Mouse (Mus musculus): Measurements from ENCODE around the gene Chchd3. TPM values are rescaled to one million over a fixed set of nuclear protein-coding genes. Genes with fewer than 3 reads are reported as not detected.
A peak's percentile ranks its signal among the peaks of the same experiment; 100 is the strongest.

Chchd3 gene
- polyA plus RNA-seq, 1 experiment from 2014 or later: 106 TPM

DNA sequence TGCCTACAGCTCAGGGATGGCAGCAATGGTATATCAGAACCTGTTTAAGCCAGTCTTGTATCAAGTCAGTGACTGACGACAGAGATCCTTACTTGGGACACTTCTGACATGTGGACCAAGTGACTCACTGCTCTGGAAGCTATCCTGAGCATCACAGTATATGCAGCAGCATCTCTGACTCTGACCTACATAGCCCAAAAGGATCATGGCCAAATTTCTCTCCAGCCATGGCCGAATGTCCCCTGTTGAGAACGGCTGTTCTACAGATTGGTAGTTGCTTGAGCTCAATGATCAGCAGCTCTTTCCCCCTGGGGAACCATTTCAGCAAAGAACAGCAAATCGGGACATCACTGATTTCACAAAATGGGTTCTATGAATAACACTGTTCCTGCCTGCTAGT lies 161.0 kb downstream of the Chchd3 start:
- Histone ChIP-seq H3K4me1 (no peaks in the 10 kb centered on the region), H3K36me3 (replicated peaks) (no peaks in the 10 kb centered on the region), H3K9ac (no peak overlapping the region), H3K4me2 (no peak overlapping the region), H3K4me3 (no peak overlapping the region), H3K27me3 (replicated peaks) (no peaks in the 10 kb centered on the region), H3K27ac (no peak overlapping the region), H3K9me3 (no peaks in the 10 kb centered on the region)
- ATAC-seq (replicated peaks): no peak
- 95% methylated on average over 4 of the region's 4 CpGs for WGBS

DNA sequence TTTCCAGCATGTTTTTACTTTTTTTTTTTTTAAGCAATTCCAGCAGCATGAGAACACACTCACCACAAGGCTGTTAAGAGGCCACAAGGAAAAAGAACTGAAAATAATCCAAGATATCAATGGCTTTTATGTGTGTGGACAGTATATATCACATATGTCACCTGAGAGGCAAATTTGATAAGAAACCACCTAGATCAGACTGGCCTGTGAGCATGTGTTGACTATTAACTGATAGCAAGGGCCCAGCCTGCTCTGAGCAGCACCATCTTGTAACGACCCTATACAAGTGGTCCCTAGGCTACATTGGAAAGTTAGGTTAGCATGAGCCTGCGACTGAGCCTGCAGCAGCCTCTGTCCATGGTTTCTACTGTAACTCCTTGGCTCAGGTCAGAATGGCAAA lies 166.0 kb downstream of the Chchd3 start:
- Histone ChIP-seq H3K27me3 (replicated peaks) (no peaks in the 10 kb centered on the region), H3K9ac (no peak overlapping the region), H3K4me3 (no peak overlapping the region), H3K4me1 (no peaks in the 10 kb centered on the region), H3K36me3 (replicated peaks) (no peaks in the 10 kb centered on the region), H3K27ac (no peak overlapping the region), H3K9me3 (no peaks in the 10 kb centered on the region), H3K4me2 (no peak overlapping the region)
- no peak for ATAC-seq (replicated peaks)
- whole genome bisulfite sequencing: 83% methylated on average over 2 of the region's 2 CpGs

DNA sequence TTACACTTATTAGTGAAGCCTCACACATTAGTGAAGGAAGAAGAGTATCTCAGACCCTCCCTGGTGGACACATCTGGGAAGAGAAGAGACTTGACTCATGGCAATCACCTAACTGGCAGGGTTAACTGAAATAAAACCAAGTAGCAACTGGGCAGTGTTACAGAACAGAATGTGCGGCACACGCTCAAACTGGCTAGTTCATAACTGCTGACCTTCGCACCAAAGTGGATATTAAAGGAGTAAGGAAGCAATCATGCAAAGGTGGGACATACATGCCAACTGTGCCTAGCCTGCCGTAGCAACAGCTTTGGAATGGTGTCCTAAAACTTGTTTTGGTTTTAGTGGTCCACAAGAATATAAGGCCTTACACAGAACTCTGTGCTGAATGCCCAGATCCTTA lies 169.3 kb downstream of the Chchd3 start:
- Histone ChIP-seq H3K9ac (no peak overlapping the region), H3K27ac (no peak overlapping the region), H3K36me3 (replicated peaks) (no peaks in the 10 kb centered on the region), H3K4me3 (no peak overlapping the region), H3K9me3 (no peaks in the 10 kb centered on the region), H3K4me2 (no peak overlapping the region), H3K27me3 (replicated peaks) (no peaks in the 10 kb centered on the region), H3K4me1 (peaks cover 5% of the 10 kb centered on the region; the same call in 1 of the 2 replicates)
- no peak for ATAC-seq (replicated peaks)
- WGBS: 96% methylated on average over 4 of the region's 4 CpGs

DNA sequence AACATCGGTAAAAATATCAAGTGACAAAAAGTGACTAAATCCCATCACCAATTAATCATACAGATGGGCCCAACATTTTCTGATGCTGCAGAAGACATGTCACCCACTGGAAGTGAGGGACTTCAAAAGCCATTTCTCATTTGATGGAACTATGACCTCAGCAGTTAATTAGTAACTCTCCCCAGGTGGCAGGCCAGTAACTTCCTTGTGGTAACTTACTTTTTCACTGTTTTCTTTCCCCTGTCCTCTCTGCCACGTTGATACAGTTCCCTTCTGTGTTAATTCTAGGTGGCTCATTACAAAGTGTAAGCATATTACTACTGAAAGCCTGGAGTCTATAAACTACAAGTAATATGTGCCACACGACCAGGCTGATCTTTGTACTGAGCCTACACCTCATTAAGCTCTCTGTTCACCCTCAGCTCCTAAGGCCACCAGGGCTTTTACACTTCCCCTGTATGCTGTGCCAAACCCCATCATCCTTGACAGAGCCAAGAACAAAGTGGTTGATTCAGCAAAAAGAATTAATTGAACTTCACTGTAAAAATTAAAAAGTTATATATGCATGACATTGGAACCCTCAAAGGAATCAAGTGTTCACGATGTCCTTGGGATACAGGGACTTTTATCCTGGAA lies 171.0 kb downstream of the Chchd3 start:
- H3K27ac ChIP-seq: no peak overlapping the region
- no peak overlapping the region for H3K4me3 ChIP-seq
- WGBS: 72% methylated on average over 4 of the region's 4 CpGs
- no peak for ATAC-seq (replicated peaks)
- H3K4me1 ChIP-seq: peaks cover 5% of the 10 kb centered on the region; the same call in 1 of the 2 replicates
- no peak overlapping the region for H3K4me2 ChIP-seq
- H3K9ac ChIP-seq: no peak overlapping the region
- no peaks in the 10 kb centered on the region for H3K9me3 ChIP-seq
- no peaks in the 10 kb centered on the region for H3K36me3 ChIP-seq (replicated peaks)
- no peaks in the 10 kb centered on the region for H3K27me3 ChIP-seq (replicated peaks)

DNA sequence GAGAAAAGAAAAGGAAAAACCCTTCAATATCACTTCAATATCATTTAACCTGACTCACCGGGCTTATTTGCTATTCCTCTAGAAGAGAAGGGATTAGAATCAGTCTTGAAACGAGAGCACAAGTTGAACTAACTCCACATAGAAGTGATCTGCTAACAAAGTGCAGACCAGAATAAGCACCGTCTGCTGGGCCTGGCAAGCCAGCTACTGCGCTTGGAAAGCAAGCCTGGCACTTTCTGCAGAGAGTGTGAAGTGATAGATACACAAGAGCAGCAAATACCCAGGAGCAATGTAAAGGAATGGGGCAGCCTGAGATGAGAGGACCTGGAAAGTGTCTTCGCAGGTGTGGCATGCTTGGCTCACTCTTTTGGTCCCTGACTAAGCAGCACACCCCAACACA lies 181.5 kb downstream of the Chchd3 start:
- no peak overlapping the region for H3K27ac ChIP-seq
- no peak overlapping the region for H3K4me2 ChIP-seq
- H3K4me3 ChIP-seq: no peak overlapping the region
- H3K36me3 ChIP-seq (replicated peaks): no peaks in the 10 kb centered on the region
- no peaks in the 10 kb centered on the region for H3K9me3 ChIP-seq
- no peaks in the 10 kb centered on the region for H3K27me3 ChIP-seq (replicated peaks)
- H3K9ac ChIP-seq: no peak overlapping the region
- ATAC-seq (replicated peaks): no peak
- H3K4me1 ChIP-seq: peaks cover 12% of the 10 kb centered on the region; the same call in 1 of the 2 replicates
- WGBS: 75% methylated on average over 5 of the region's 5 CpGs

DNA sequence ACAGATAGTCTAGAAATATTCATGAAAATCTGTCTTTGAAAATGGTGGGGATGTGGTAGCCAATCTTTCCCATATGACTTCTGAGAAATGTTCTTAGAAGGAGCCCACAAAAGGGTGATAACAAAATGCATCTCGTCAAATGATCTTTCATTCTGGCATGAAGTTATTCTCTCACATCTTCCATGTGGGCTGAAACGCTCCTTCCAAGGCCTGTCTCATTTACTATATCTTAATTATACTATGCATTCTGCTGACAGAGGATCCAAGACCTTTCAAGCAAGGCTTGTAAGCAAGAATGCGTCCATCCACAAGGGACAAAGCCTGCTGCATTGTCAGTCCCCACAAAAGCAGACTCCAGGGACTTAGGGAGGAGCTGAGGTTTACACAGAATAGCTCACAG lies 185.9 kb downstream of the Chchd3 start:
- H3K4me3 ChIP-seq: no peak overlapping the region
- no peak for ATAC-seq (replicated peaks)
- no peak overlapping the region for H3K9ac ChIP-seq
- no peaks in the 10 kb centered on the region for H3K9me3 ChIP-seq
- WGBS: 20% methylated on average over 3 of the region's 3 CpGs
- no peak overlapping the region for H3K4me2 ChIP-seq
- H3K36me3 ChIP-seq (replicated peaks): no peaks in the 10 kb centered on the region
- peaks cover 12% of the 10 kb centered on the region; the same call in 1 of the 2 replicates for H3K4me1 ChIP-seq
- H3K27ac ChIP-seq: no peak overlapping the region
- no peaks in the 10 kb centered on the region for H3K27me3 ChIP-seq (replicated peaks)

DNA sequence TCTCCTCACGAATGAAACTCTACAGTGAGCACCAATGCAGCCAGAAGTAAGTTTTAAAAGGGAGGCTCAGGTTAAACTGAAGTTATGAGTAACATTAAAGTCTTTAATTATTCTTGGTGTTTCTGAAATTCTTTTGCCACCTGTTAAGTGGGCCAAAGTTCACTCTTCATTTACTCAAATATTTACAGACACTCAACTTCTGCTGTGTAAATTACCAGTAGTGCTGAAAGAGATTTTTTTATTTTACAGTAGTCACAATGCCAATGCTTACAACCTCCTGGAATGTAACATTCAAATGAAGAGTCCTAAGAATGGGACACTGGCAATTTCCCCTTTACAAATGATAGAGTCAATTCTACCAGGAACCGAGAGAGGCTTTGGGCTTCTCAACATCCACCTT lies 187.3 kb downstream of the Chchd3 start:
- Histone ChIP-seq H3K27me3 (replicated peaks) (no peaks in the 10 kb centered on the region), H3K27ac (no peak overlapping the region), H3K9me3 (no peaks in the 10 kb centered on the region), H3K4me2 (no peak overlapping the region), H3K9ac (no peak overlapping the region), H3K4me1 (peaks cover 12% of the 10 kb centered on the region; the same call in 1 of the 2 replicates), H3K36me3 (replicated peaks) (no peaks in the 10 kb centered on the region), H3K4me3 (no peak overlapping the region)
- WGBS: 88% methylated on average over 2 of the region's 2 CpGs
- ATAC-seq (replicated peaks): no peak

DNA sequence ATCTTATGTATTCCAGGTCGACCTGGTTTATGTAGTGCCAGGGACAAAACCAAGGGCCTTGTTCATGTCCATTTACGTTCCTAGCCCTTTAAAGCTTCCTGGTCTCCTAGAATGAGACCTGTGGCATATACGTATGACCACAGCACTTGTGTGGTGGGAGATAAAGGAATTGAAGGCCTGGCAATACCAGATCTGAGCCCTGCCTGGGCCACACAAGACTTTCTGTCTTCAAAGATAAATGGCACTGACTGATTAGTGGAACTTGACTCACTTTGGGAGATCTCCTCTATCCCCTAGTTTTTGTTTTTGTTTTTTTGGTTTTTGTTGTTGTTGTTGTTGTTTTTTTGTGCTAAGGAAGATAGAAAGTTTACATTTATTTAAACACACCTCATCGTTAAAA lies 209.1 kb downstream of the Chchd3 start:
- H3K36me3 ChIP-seq (replicated peaks): no peaks in the 10 kb centered on the region
- no peaks in the 10 kb centered on the region for H3K27me3 ChIP-seq (replicated peaks)
- H3K9ac ChIP-seq: no peak overlapping the region
- no peak overlapping the region for H3K4me2 ChIP-seq
- WGBS: 92% methylated on average over 4 of the region's 4 CpGs
- H3K9me3 ChIP-seq: no peaks in the 10 kb centered on the region
- no peak overlapping the region for H3K4me3 ChIP-seq
- no peak overlapping the region for H3K27ac ChIP-seq
- ATAC-seq (replicated peaks): no peak
- H3K4me1 ChIP-seq: no peaks in the 10 kb centered on the region

DNA sequence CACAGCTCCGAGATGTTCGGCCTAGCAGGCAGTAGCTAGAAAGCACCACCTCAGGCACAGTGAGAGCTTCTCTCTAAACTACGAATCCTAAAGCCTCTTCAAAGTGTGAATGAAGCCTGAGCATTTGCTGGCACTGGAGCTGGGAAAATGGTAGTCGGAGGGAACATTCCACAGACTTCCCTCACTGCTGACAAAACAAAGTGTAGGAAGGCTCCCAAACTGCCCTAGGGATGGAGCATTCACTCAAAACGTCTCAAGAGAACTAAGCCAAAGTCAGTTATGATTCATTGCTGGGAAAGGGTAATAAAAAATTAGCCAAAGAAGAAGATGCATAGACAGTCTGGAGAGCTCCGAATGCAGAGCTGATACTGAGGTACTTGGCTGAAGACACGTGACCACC lies 211.1 kb downstream of the Chchd3 start:
- 94% methylated on average over 7 of the region's 7 CpGs for WGBS
- Histone ChIP-seq H3K4me1 (0 out of 2 replicates have a peak, but pooled peaks cover 2% of the 10 kb centered on the region), H3K27me3 (replicated peaks) (no peaks in the 10 kb centered on the region), H3K9ac (no peak overlapping the region), H3K4me2 (no peak overlapping the region), H3K9me3 (no peaks in the 10 kb centered on the region), H3K27ac (no peak overlapping the region), H3K36me3 (replicated peaks) (no peaks in the 10 kb centered on the region), H3K4me3 (no peak overlapping the region)
- no peak for ATAC-seq (replicated peaks)

DNA sequence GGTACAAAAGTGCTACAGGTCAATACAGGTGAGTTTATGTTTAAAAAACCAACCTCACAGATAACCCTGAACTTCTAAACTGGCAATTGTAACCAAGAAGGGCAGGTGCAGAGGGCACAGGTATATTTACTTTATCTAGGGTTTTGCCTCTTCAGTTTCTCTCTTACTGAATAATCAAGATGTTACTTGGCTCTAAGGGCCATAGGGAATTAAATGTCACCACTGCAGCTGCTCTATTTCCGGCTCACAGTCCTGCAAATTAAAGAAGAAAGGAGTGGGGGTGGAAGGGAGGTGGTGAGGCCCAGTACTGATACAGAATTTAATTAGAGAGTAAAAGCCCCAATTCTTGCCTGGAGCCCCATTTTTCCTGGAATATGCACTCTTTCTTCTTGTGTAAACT lies 214.6 kb downstream of the Chchd3 start:
- no peak for ATAC-seq (replicated peaks)
- Histone ChIP-seq H3K27me3 (replicated peaks) (no peaks in the 10 kb centered on the region), H3K9me3 (no peaks in the 10 kb centered on the region), H3K27ac (no peak overlapping the region), H3K36me3 (replicated peaks) (no peaks in the 10 kb centered on the region), H3K4me3 (no peak overlapping the region), H3K4me2 (no peak overlapping the region), H3K9ac (no peak overlapping the region), H3K4me1 (0 out of 2 replicates have a peak, but pooled peaks cover 2% of the 10 kb centered on the region)
- 16% methylated on average over 1 of the region's 1 CpGs for WGBS

DNA sequence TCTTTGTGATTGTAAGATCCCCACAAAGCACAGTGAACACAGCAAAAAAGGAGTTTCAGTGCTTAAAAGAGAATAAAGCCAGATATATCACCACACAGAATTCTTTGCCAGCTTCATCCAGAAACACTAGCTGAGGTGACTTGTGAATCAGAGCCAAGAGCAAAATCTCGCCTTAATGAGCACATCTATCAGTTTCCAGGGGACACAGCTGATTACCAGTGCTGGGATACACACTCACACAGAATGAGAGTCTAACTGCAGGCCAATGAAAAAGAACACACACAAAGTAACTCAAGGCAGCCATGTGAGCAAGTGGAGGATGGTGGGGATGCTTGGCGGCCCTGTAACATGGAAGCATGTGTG lies 222.1 kb downstream of the Chchd3 start:
- no peak overlapping the region for H3K9ac ChIP-seq
- H3K27me3 ChIP-seq (replicated peaks): no peaks in the 10 kb centered on the region
- WGBS: 73% methylated on average over 2 of the region's 2 CpGs
- no peak for ATAC-seq (replicated peaks)
- peaks cover 11% of the 10 kb centered on the region for H3K4me1 ChIP-seq
- no peaks in the 10 kb centered on the region for H3K9me3 ChIP-seq
- no peaks in the 10 kb centered on the region for H3K36me3 ChIP-seq (replicated peaks)
- peak overlapping the region; percentile 48; the same call in 1 of the 2 replicates for H3K27ac ChIP-seq
- H3K4me2 ChIP-seq: no peak overlapping the region
- no peak overlapping the region for H3K4me3 ChIP-seq

DNA sequence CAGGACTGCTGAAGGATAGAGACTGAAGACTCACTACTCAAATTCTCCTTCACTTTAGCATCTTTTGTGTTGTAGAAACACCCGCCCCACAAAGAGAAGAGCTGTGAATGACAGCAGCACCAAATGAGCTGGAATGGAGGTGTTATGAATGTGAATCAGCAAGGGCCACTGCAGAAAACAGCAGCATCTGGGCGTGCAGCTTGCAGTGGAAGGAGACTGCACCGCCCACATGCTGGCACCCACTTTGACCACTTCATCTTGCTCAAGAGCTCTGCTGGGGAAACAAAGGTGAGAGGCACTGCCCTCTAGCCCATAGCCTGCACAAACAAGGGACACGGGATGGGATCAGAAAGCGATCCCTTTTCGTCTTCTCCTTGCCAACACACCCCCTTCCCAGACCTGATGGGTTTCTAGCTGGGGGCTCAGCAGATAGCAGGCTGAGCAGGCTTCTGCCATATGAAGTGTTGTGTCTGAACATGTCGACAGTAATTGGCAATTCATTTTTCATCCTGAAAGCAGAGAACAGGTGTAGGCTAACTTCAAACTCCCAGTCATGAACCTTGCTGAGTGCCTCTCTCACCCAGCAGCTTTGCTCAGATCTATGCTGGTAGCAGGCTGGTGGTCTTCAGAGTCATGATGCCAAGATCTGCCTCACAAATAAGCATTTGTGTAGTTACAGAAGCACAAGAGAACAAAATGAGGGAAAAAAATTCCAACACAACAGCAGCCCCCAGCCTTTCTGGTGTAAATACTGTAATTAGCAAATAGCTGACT lies 222.7 kb downstream of the Chchd3 start:
- Histone ChIP-seq H3K4me3 (no peak overlapping the region), H3K27ac (peak overlapping the region; percentile 48), H3K9ac (no peak overlapping the region), H3K4me1 (peaks cover 11% of the 10 kb centered on the region), H3K36me3 (replicated peaks) (no peaks in the 10 kb centered on the region), H3K9me3 (no peaks in the 10 kb centered on the region), H3K4me2 (no peak overlapping the region), H3K27me3 (replicated peaks) (no peaks in the 10 kb centered on the region)
- 0 out of 2 replicates have a peak, but pooled peaks have one; percentile 11 for ATAC-seq (replicated peaks)
- WGBS: 64% methylated on average over 7 of the region's 7 CpGs
